In the genomic region with DNA sequence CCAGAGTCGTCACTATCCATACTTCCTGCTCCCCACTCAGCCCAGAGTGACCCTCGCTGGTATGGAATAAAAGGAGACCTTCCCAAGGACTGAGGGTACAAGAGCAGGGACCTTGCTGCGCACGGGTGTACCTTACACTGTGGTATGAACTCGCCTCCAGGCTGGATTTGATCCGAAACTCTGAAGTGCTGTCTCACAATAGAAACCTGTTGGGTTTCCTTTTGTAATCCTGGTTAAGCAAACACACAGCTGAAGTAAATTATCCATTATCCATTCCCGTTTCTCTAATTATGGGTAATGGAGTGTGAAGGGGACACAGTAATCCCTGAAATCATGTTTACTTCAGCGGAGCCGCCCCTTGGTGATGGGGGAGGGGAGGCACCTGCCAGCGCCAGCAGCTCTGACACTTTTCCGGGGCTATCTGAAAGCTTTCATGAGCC, we compare ENCODE assay signal across 8 mouse cellular contexts. TPM values are rescaled to one million over a fixed set of nuclear protein-coding genes. Genes with fewer than 3 reads are reported as not detected.
DNase-seq lines count a peak whose midpoint lies in the region; ATAC-seq and TF ChIP-seq lines count a peak whose summit lies in the region.

No protein-coding gene starts in this region.

- ATAC-seq in heart, embryonic 12.5 days (ENCODE audit: insufficient number of reproducible peaks, low FRiP score) = no peak
- 0 out of 2 replicates have a peak, but pooled peaks have one; percentile 24 for ATAC-seq in hindbrain, postnatal 0 days
- 0 out of 2 replicates have a peak, but pooled peaks have one; percentile 6 for ATAC-seq in midbrain, embryonic 16.5 days

- 53% methylated on average over 11 of the region's 11 CpGs for WGBS in heart, embryonic 12.5 days
- WGBS in hindbrain, postnatal 0 days = 31% methylated on average over 11 of the region's 11 CpGs
- WGBS in midbrain, embryonic 16.5 days = 10% methylated on average over 11 of the region's 11 CpGs

- intact Hi-C loops in heart, postnatal 14 days (cut with DNase I) = no loop called here

- peak overlapping the region; percentile 16 for H3K4me2 ChIP-seq in heart, embryonic 12.5 days
- H3K4me2 ChIP-seq in hindbrain, postnatal 0 days (ENCODE audit: low read depth, low read length) = peak overlapping the region; percentile 36; the same call in 1 of the 2 replicates
- peak overlapping the region; percentile 11; the same call in 1 of the 2 replicates for H3K4me2 ChIP-seq in midbrain, embryonic 16.5 days (ENCODE audit: low read length)

- H3K4me3 ChIP-seq in heart, embryonic 12.5 days = no peak overlapping the region
- no peak overlapping the region for H3K4me3 ChIP-seq in hindbrain, postnatal 0 days (ENCODE audit: low read length)
- no peak overlapping the region for H3K4me3 ChIP-seq in midbrain, embryonic 16.5 days (ENCODE audit: low read depth, low read length)

- peak overlapping the region; percentile 35; the same call in 1 of the 2 replicates for H3K27ac ChIP-seq in heart, embryonic 12.5 days (ENCODE audit: poor library complexity, severe bottlenecking)
- H3K27ac ChIP-seq in hindbrain, postnatal 0 days = no peak overlapping the region
- no peak overlapping the region for H3K27ac ChIP-seq in midbrain, embryonic 16.5 days (ENCODE audit: low read length)

- peaks cover 46% of the 10 kb centered on the region for H3K36me3 ChIP-seq in heart, embryonic 12.5 days
- peaks cover 10% of the 10 kb centered on the region for H3K36me3 ChIP-seq in hindbrain, postnatal 0 days (ENCODE audit: insufficient read depth, low read length)
- peaks cover 7% of the 10 kb centered on the region; the same call in 1 of the 2 replicates for H3K36me3 ChIP-seq in midbrain, embryonic 16.5 days (ENCODE audit: control insufficient read depth, insufficient read depth, low read length)

- no peak overlapping the region for H3K9ac ChIP-seq in heart, embryonic 12.5 days
- H3K9ac ChIP-seq in hindbrain, postnatal 0 days (replicated peaks; ENCODE audit: low read length) = 0 out of 2 replicates have a peak overlapping the region, but pooled peaks have one; percentile 17
- H3K9ac ChIP-seq in midbrain, embryonic 16.5 days (ENCODE audit: low read depth, low read length) = no peak overlapping the region

- H3K27me3 ChIP-seq in heart, embryonic 12.5 days (replicated peaks) = no peaks in the 10 kb centered on the region
- H3K27me3 ChIP-seq in hindbrain, postnatal 0 days (ENCODE audit: insufficient read depth, low read length) = no peaks in the 10 kb centered on the region
- no peaks in the 10 kb centered on the region for H3K27me3 ChIP-seq in midbrain, embryonic 16.5 days (ENCODE audit: control insufficient read depth, insufficient read depth, low read depth, low read length)

- peaks cover 58% of the 10 kb centered on the region for H3K4me1 ChIP-seq in heart, embryonic 12.5 days (replicated peaks)
- peaks cover 7% of the 10 kb centered on the region for H3K4me1 ChIP-seq in hindbrain, postnatal 0 days (ENCODE audit: insufficient read depth, low read length)
- H3K4me1 ChIP-seq in midbrain, embryonic 16.5 days (ENCODE audit: control insufficient read depth, insufficient read depth, low read length) = peaks cover 15% of the 10 kb centered on the region

- no peak for DNase-seq in heart, postnatal 14 days
- DNase-seq in R1 (ENCODE audit: low read depth, low spot score) = peak; percentile 37
- DNase-seq in hindbrain, postnatal 0 days (ENCODE audit: low spot score) = peak; percentile 20
- DNase-seq in left cerebral cortex, adult 8-10 months (ENCODE audit: low spot score in 2 of 2) = no peak
- DNase-seq in layer of hippocampus, postnatal 36 days = no peak
- DNase-seq in thymus, postnatal 4 days = no peak

- no peak for TF ChIP-seq CTCF in hindbrain, postnatal 0 days (IDR thresholded peaks at IDR 0.05; ENCODE audit: low read depth)

- H3K9me3 ChIP-seq in heart, embryonic 12.5 days (replicated peaks) = 0 out of 2 replicates have a peak, but pooled peaks cover 3% of the 10 kb centered on the region
- H3K9me3 ChIP-seq in hindbrain, postnatal 0 days (ENCODE audit: low read length) = no peaks in the 10 kb centered on the region
- no peaks in the 10 kb centered on the region for H3K9me3 ChIP-seq in midbrain, embryonic 16.5 days (replicated peaks; ENCODE audit: control insufficient read depth, low read length, poor library complexity, severe bottlenecking)

RNA-seq across cellular contexts. Expression of a gene that starts 21.8 kb away (rescaled TPM):
- 455 and 460 TPM in 2 replicates for polyA plus RNA-seq in heart, embryonic 12.5 days (2016; fragmentation: Nextera tagmentation; extraction: Ambion mirVana)
- 10 to 100 TPM; 68.1 to 74.9 TPM for total RNA-seq in heart, postnatal 14 days (2021)
- total RNA-seq in hindbrain, postnatal 0 days (2014; rRNA removed) = 180 and 194 TPM in 2 replicates
- 317 and 348 TPM in 2 replicates for polyA plus RNA-seq in hindbrain, postnatal 0 days (2015; fragmentation: Nextera tagmentation; extraction: Ambion mirVana)
- 311 and 357 TPM in 2 replicates for polyA plus RNA-seq in midbrain, embryonic 16.5 days (2015; fragmentation: Nextera tagmentation; extraction: Ambion mirVana)
- total RNA-seq in left cerebral cortex, adult 8-10 months (2022) = 100 to 1,000 TPM in 1 of 4 experiments, 10 to 100 TPM in 3; 69.4 to 104 (median 78.6) TPM
- 100 to 1,000 TPM in 1 of 2 experiments, 10 to 100 TPM in 1; 98.4 to 111 TPM for total RNA-seq in layer of hippocampus, postnatal 36 days (2021)

Comparison
In these comparisons a context has a peak if more than half of its experiments do, and no peak if none do; other contexts are left out.
1. DNase-seq: peak in R1 (single experiment) and hindbrain, postnatal 0 days (single experiment); none in heart, postnatal 14 days (0 of 2), left cerebral cortex, adult 8-10 months (0 of 2), layer of hippocampus, postnatal 36 days (0 of 2) and thymus, postnatal 4 days (single experiment).
2. Peak in every context shown above with its lines, with median percentiles within 50 percentile points of each other: H3K4me2 ChIP-seq.